Mouse (Mus musculus) thymus, adult 2 months (tissue): ENCODE measurements around the gene Ccdc181. TPM values are rescaled to one million over a fixed set of nuclear protein-coding genes. Genes with fewer than 3 reads are reported as not detected.

Source experiments
- DNase-seq: peaks from one replicate; pipeline ENCODE4 v3.0.0; 2021
- H3K27ac ChIP-seq: fragments of 200-500 bp; 2 replicates; pipeline ENCODE4 v1.5.1; 2012; ENCODE audit warnings: low read length, control low read depth; ENCODE audit not compliant: control insufficient read depth, insufficient read depth
- H3K27me3 ChIP-seq: fragments of 200-500 bp; 2 replicates; pipeline ENCODE4 v1.6.1; 2012; ENCODE audit warnings: mild to moderate bottlenecking, low read length, moderate library complexity, mixed read lengths; ENCODE audit not compliant: control insufficient read depth, insufficient read depth
- H3K36me3 ChIP-seq: fragments of 200-500 bp; 2 replicates; pipeline ENCODE4 v1.6.1; 2012; ENCODE audit warnings: mild to moderate bottlenecking, low read length, moderate library complexity; ENCODE audit not compliant: control insufficient read depth, insufficient read depth
- H3K4me1 ChIP-seq: fragments of 200-500 bp; replicated peaks from 2 replicates; pipeline ENCODE4 v1.6.1; 2012; ENCODE audit warnings: low read length; ENCODE audit not compliant: control insufficient read depth, insufficient read depth
- H3K4me3 ChIP-seq: fragments of 200-500 bp; 2 replicates; pipeline ENCODE4 v1.5.1; 2012; ENCODE audit warnings: mild to moderate bottlenecking, low read length, control low read depth, moderate library complexity; ENCODE audit not compliant: control insufficient read depth, insufficient read depth
- CTCF ChIP-seq: fragments of 200-500 bp; IDR thresholded peaks from 2 replicates; pipeline ENCODE4 v1.5.1; 2012; ENCODE audit warnings: mild to moderate bottlenecking, control low read depth, low read length, moderate library complexity, borderline replicate concordance; ENCODE audit not compliant: control insufficient read depth, poor library complexity, insufficient read depth; ENCODE audit errors: extremely low read depth
- POLR2A ChIP-seq: fragments of 200-500 bp; IDR thresholded peaks from 2 replicates; pipeline ENCODE4 v1.6.1; 2012; ENCODE audit warnings: mild to moderate bottlenecking, low read length, control low read depth, moderate library complexity; ENCODE audit not compliant: control insufficient read depth, poor library complexity, insufficient read depth; ENCODE audit errors: extremely low read depth
- WGBS: fragments of 180-500 bp; shearing (Covaris S2); methylation state at CpG from one replicate; pipeline ENCODE4 v1.1.7; 2018; 5-methylcytosine and 5-hydroxymethylcytosine counted together
- polyA plus RNA-seq: library from polyadenylated mRNA; depleted of rRNA; stranded (reverse); fragments of >200 nt; gene quantifications from 2 replicates; pipeline ENCODE4 v1.2.3, GENCODE M21; 2012

Gene Ccdc181
- polyA plus RNA-seq, 1 experiment = 2.7 TPM

DNA sequence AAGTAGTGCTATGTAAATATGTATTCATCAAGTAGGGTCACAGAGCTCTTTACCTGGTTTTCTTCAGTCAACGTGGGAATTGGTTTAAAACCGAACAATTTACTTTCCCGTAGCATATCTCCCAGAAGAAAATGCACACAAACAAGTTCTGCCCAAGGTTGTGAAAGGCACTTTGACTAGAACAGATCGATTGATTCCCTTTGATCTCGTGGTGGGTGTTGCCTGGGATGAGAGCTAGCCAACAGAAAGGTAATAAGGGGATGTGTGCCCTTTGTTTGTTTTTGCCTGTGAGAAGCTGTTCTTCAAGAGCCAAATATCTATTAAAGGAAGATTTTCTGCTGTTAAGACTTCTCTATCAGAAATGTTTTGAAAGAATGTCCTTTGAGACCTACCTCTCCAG is 22.8 kb upstream of the Ccdc181 start:
- 90% methylated on average over 5 of the region's 5 CpGs for WGBS
- peaks cover 10% of the 10 kb centered on the region for H3K4me1 ChIP-seq

DNA sequence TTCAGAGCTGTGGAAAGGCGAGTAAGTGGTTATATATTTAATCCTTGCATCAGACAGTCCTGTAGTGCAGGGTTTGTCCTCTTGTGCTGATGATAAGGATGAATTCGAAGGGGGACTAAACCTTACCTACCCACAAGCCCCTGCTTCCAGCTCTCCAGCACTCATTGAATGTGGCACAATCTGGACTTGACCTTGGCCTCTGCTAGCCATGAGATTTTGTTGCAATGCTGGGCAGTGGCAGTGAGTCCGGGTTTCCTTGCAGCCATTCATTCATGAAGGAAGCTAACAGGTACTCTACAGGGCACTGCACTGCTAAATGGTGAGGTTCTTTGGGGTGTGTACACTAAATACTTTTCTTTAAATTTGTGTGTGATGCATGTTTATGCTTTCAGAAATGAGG is 20.5 kb upstream of the Ccdc181 start:
- no peak overlapping the region for H3K27ac ChIP-seq
- H3K4me1 ChIP-seq = peaks cover 3% of the 10 kb centered on the region; the same call in 1 of the 2 replicates
- TF ChIP-seq CTCF (no peak), POLR2A (no peak)
- H3K27me3 ChIP-seq = no peaks in the 10 kb centered on the region; the same call in 1 of the 2 replicates
- H3K36me3 ChIP-seq = no peaks in the 10 kb centered on the region
- WGBS = 91% methylated on average over 3 of the region's 3 CpGs
- no peak for DNase-seq
- H3K4me3 ChIP-seq = no peak overlapping the region

More for the DNA sequence above, 22.8 kb upstream of the Ccdc181 start:
- TF ChIP-seq POLR2A (no peak), CTCF (no peak)
- no peaks in the 10 kb centered on the region; the same call in 1 of the 2 replicates for H3K27me3 ChIP-seq
- H3K4me3 ChIP-seq = no peak overlapping the region
- no peak for DNase-seq
- H3K36me3 ChIP-seq = no peaks in the 10 kb centered on the region
- no peak overlapping the region for H3K27ac ChIP-seq

DNA sequence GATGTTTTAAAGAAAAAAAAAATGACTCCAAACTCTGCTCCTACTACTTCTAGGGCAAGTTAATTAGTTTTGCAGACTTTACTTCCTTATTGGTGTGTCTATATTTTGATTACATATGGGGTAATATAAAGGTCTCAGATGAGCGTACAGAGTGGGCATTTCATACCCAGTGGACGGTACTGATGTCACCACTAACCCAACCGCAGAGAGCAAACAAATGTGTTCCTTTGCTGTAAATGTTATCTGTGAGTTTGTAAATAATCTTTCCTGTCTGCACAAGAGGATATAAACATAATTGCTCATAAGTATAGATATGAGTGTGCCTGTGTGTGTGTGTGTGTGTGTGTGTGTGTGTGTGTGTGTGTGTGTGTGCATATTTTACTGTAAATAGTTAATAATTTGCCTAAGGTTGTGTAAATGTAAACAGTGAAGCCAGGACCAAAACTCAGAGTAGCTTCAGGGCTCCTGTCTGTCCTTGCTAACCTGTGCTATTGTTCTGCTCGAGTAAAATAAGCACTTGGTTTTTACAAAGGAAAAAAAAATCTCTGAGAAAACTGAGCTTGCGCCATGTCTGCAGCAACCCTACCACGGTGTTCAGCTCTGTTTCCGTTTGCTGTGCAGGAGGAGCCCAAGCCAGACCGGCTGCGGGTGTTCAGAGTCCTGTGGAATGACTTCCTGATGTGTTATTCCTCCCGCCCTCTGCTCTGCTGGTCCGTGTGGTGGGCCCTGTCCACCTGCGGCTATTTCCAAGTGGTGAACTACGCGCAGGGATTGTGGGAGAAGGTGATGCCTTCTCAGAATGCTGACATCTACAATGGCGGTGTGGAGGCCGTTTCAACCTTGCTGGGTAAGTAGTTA is 15.0 kb upstream of the Ccdc181 start:
- TF ChIP-seq CTCF (no peak), POLR2A (no peak)
- Histone ChIP-seq H3K27me3 (no peaks in the 10 kb centered on the region), H3K4me1 (no peaks in the 10 kb centered on the region), H3K4me3 (no peak overlapping the region), H3K36me3 (peaks cover 10% of the 10 kb centered on the region), H3K27ac (no peak overlapping the region)
- no peak for DNase-seq
- WGBS = 97% methylated on average over 16 of the region's 16 CpGs

DNA sequence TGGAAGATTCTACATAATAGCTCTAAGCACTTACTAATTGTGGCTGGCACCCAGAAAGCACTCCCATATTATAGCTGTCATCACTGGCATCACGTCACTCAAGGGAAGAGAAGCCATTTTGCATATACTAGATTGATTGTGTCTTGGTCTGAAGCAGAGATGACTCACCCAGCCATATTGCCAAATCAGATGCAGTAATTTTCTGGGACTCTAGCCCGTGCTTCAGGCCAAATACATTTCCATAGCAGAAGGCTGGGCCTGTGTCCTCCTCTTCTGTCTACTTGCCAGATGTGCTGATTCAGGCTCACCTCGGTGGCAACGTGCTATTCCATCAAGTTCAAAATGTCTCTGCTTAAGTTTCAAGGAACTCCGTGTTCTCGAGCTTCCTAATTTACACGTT is 13.8 kb upstream of the Ccdc181 start:
- no peaks in the 10 kb centered on the region for H3K27me3 ChIP-seq
- no peak overlapping the region for H3K27ac ChIP-seq
- WGBS = 93% methylated on average over 7 of the region's 7 CpGs
- H3K36me3 ChIP-seq = peaks cover 10% of the 10 kb centered on the region
- no peaks in the 10 kb centered on the region for H3K4me1 ChIP-seq
- TF ChIP-seq CTCF (no peak), POLR2A (no peak)
- DNase-seq = no peak
- H3K4me3 ChIP-seq = no peak overlapping the region

DNA sequence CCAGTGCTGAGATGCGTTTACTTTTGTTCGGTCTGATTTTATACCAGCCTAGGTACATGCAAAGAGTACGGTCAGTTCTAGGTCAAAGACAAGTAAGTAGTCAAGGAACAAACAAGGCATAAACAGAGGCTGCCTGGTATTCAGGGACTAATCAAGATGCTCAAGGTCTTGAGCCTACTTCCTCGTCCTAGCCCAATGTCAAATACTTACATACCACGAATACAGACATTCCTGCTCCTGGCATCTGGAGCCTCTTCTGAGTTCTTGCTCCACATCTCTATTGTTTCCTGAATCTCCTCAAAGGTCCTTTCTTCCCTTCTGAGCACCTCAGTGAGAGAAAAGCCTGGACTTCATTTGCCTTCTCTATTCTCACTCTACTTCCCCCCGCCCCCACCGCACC is 4.4 kb upstream of the Ccdc181 start:
- H3K27ac ChIP-seq = no peak overlapping the region
- no peak for DNase-seq
- no peaks in the 10 kb centered on the region for H3K27me3 ChIP-seq
- 95% methylated on average over 7 of the region's 7 CpGs for WGBS
- H3K4me3 ChIP-seq = no peak overlapping the region
- peaks cover 3% of the 10 kb centered on the region; the same call in 1 of the 2 replicates for H3K4me1 ChIP-seq
- TF ChIP-seq CTCF = no peak
- H3K36me3 ChIP-seq = no peaks in the 10 kb centered on the region

DNA sequence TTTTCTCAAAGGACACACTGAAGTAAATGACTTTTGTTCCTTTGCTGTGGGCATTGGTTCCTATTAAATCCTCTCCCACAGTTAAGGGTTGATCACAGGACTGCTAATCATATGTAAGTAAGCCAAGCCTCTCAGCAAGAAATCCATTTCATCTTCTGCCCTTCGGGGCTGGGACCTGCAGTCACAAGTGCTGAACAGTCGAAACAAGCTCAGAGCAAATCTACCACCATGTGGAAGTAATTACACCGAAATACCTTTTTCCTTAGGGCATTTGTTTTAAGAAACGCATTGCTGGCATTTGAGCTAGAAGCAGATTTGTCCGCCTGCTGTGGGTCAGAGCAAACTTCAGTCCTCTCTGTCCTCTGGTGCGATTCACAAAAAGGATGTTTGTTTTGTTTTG is 1.7 kb upstream of the Ccdc181 start:
- H3K4me3 ChIP-seq = no peak overlapping the region
- peaks cover 3% of the 10 kb centered on the region; the same call in 1 of the 2 replicates for H3K4me1 ChIP-seq
- H3K27me3 ChIP-seq = no peaks in the 10 kb centered on the region
- DNase-seq = no peak
- H3K36me3 ChIP-seq = no peaks in the 10 kb centered on the region
- 93% methylated on average over 6 of the region's 6 CpGs for WGBS
- no peak for TF ChIP-seq POLR2A
- no peak for TF ChIP-seq CTCF
- H3K27ac ChIP-seq = no peak overlapping the region

DNA sequence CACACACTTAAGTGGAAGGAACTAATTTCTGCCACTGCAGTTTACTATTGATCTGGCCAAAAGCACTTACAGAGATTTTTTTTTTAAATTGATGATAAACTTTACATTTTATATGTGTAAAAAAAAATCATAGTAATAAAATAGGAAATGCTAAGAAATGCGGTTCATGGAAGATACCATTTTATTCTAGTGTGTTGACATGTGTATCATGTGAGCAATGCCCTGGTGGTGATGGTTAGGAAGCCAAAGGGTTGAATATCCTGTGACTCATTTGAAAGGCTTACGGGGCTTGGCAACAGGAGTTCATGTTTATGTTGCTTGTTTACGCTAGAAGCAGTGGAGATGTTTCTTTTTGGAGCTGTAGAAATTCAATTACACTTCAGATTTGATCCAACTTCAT is 1.2 kb downstream of the Ccdc181 start:
- H3K27ac ChIP-seq = no peak overlapping the region
- H3K4me3 ChIP-seq = no peak overlapping the region
- H3K4me1 ChIP-seq = peaks cover 4% of the 10 kb centered on the region
- H3K27me3 ChIP-seq = no peaks in the 10 kb centered on the region
- H3K36me3 ChIP-seq = no peaks in the 10 kb centered on the region
- 97% methylated on average over 3 of the region's 3 CpGs for WGBS
- no peak for DNase-seq
- TF ChIP-seq CTCF (no peak), POLR2A (no peak)
